Mouse (Mus musculus) mouse embryonic stem cell (cell line): ENCODE results near the gene Wdr24.

Experiments
- in situ Hi-C, 2 experiments: fragments of 300-500 bp; cut with MboI; formaldehyde crosslinking; loops; 1 replicate in 1 of 2; 3 replicates in 1 of 2; pipeline ENCODE4 v1.14.3; 2019 to 2020; ENCODE audit warnings: low sequenced_read_pairs in 2 of 2, low pct_unique_long_range_greater_than_20kb in 1 of 2, mixed read lengths in 1 of 2; ENCODE audit not compliant: unreplicated experiment in 1 of 2

Wdr24 gene

DNA sequence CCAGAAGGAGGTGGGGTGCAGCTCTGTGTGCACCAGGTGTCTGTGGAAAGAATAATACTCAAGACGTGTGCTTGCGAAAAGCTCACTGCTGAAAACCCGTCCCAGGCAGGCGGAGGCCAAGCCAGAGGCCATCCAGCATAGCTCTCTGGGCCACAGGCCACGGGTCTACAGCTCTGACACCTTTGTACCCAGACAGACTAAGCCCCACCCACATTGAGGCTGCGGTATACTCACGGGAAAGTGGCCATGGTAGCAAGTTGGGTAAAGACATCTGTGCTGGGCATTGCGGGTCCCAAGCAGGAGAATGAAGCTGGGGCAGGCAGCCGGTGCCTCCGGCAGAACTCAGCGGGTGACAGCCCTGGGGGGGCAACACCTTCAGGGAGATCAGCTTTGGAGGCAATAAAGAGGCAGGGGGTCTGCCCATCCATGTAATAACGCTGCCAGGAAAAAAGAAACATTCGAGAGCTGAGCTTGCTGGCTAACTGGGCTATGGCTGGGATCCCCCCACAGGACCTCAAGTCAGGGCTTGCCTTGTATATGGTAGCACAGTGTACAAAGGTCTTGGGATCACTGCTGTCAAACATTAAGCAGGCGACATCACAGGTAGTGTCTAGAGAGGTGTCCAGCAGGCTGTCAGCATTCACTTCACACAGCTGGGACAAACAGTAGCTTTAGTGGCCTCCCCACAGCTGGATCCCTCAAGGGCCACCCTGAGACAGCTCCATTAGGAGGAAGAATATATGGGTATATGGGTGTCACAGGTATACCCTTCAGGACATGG lies 16.2 kb downstream of the Wdr24 start:
- in situ Hi-C loops: no loop called here

DNA sequence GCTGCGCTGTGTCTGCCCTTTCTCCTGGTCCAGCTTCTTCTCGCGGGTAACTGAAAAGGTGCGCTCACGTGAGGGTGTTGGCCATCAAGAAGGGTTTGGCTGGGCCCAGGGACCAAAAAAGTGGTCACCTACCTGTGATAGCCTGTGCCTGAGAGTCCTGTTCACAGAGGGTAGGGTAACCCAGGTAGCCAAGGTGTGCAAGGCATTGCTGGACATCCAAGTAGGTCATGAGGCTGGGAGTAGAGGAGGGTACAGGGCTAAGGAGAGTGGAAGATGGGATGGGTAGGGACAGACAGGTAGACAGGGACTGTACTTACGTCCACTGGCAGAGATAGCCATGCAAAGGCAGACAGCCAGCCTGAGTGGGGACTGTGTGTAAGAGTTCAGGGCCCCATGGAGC lies 17.1 kb downstream of the Wdr24 start:
- in situ Hi-C loops: no loop called here

DNA sequence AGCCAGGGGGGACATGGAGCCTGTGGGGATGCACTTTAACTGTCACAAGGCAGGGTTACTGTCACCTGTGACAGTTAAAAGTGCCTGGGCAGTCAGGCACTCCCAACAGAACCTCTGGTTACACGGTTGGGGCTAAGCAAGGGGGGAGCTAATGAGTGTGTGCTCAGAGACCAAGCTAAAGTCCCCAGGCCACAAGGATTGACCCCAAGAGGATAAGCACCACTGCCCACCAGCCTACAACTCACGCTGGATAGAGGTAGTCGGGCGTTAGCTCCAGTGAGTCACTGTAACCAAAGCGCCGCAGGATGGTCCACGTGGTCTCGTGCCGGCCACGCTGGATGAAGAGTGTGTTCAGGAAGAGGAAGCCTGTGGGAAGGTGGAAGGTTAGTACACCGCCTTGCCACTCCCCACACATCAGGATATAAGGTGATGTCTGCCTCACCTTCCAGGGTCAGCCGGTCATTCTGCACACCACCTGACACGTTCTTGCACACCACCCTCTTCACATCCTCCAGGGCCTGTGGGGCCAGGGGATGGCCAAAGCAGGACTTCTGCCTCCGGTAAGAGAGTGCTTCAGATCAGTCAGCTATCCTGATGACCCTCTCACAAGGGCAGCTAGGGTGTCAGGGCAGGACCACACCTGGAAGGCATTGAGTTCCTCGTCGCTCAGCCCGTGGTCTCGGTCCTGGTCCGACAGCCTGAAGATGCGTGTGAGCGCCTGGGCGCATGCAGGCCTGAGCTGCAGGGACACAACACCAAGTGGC lies 17.9 kb downstream of the Wdr24 start, which contains the start of gene Gm20683:
TSS of gene Gm20683 (minus strand) at position 647 of the 764 bp plus-strand sequence.
- in situ Hi-C loops: no loop called here

DNA sequence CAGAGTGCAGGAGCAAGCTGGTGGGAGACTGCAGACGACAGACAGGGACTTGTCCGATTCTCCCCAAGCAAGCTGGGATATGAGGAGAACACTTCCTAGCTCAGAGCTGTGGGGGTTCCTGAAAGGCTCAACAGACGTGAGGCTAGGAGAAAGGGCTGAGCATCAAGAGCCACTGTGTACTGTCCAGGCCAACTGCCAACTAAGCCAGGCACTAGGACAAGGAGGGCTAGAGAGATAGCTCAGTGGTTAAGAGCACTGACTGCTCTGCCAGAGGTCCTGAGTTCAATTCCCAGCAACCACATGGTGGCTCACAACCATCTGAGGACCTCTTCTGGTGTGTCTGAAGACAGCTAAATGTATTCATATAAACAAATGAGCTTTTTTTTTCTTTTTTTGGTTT lies 19.1 kb downstream of the Wdr24 start:
- in situ Hi-C loops: no loop called here

DNA sequence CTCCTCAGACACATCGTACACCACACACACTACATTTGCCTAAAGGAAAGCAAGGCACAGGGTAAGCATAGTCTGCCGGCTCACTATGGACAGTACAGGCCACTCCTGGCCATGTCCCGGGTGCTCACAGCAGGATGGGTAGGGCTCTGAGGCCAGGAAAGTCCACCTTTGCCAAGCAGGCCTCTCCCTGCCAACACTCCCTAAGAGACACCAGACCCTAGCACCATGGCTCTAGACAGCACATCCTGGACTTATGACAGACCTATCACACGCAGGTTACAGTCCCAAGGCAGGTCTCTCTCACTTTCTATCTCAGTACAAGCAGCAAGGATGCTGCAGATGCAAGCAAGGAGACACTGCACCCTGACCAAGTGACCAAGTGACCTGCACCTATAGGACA lies 19.7 kb downstream of the Wdr24 start:
- in situ Hi-C loops: no loop called here

DNA sequence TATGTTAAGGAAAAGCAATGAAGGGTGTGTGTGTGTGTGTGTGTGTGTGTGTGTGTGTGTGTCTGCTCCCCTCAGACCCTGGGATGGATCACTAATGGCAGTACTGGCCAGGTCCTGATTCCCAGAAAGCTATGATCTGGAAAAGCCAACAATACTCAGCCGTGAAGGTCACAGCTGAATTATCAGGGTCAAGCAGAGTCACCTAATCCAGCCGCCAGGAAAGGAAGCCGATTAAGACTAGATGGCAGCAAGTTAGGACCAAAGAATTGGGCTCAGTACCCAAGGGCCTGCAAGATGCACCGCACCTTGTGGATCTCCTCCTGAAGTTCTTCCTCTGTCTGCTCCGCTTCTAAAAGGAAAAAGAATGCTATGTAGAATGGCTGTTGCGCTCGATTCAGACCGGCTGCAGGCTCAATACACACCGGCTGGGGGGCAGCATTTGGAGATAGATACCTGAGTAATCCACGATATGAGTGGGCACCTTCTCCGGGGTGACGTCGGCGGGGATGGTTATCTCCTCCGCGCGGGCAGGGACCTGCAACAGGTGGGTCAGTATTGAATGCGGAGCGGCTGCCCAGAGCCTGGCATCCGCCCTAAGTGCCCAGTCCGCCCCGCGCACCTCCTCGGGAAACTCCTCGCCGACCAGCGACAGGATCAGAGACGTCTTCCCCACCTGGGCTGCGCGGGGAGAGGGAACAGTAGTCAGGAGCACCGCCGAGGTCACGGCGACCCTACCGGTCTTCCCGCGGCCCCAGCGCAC lies 20.4 kb downstream of the Wdr24 start:
- in situ Hi-C loops: no loop called here

DNA sequence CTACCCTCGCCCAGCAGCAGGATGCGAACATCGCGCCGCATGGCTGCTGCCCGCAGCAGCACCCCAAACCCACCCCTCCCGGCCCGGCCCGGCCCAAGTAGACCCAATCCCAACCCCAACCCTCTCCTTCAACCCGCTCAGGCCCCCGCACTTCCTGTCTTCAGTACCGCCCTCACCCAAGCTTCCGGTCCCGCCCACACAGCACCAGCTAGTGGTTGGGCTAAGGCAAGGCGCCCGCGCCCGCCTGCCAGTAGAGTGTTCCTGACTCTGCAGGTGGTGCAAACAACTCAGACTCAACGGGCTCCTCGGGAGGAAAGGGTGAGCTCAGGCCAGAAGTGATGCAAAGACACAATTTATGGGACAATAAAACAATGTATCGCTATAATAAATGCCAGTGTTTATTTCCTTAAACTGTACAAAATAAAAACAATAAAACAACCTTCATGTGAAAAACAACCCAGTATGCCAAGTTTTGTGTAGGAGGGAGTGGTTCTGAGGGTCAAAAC lies 21.0 kb downstream of the Wdr24 start, which contains the start of gene Rhot2:
TSS of gene Rhot2 (minus strand) at position 456 of the 506 bp plus-strand sequence.
- in situ Hi-C loops: no loop called here

DNA sequence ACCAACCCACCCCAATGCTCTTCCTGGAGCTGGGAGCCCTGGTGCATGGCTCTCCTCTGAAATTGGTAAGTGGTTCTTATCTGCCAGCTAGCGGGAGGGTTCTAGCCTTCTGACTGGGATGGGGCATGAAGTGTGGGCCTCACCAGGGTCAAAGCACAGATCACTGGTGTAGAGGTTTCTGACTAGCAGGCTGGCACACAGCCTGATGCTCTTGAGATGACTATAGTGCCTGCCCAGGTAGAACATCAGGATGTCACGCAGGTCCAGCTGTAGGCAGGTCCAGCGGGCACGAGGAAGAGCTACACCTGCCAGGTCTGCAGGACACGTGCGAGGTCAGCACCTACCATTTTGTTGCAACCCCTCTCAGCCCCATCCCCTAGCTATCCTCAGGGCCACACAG lies 36.8 kb downstream of the Wdr24 start:
- in situ Hi-C loops: no loop called here

DNA sequence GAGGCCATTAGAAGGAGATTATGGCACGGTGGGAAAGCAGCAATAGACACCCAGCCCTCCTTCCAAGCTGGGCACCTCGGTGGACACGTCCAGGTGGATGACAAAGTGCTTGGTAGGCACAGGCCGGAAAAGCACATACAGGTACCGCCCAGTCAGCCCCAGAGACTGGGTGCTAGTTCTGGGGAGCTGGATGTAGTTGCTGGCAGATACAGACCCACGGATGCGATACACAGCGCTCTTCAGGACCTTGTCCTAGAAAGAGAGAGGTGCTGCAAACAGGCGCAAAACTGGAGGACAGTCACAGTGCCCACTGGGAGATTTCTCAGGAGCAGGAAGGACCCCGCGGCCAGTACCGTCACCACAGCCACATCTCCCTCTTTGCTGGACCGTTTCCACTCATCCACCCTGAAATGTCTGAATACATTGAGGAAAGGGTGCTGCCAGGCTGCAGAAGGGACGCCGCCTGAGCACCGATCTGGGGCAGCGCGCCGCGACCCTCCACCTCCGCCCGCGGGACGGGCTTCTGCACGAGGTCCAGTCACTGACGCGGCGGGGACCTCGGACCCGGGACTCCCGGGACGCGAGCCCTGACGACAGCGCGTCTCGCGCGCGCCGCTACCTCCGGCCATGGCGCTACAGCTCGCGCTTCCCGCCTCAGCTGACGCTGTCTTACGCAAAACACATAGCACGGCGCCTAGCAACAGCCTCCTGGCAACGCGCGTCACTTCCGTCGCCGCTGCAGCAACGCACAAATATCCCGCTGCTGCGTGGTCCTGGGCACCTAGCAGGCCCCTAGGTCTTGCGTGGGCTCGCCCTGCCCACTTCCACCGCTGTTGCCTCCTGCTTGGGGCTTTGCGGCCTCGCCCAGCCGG lies 37.6 kb downstream of the Wdr24 start, which contains the start of gene Wdr90:
TSS of gene Wdr90 (minus strand) at position 670 of the 872 bp plus-strand sequence.
- in situ Hi-C loops: no loop called here

DNA sequence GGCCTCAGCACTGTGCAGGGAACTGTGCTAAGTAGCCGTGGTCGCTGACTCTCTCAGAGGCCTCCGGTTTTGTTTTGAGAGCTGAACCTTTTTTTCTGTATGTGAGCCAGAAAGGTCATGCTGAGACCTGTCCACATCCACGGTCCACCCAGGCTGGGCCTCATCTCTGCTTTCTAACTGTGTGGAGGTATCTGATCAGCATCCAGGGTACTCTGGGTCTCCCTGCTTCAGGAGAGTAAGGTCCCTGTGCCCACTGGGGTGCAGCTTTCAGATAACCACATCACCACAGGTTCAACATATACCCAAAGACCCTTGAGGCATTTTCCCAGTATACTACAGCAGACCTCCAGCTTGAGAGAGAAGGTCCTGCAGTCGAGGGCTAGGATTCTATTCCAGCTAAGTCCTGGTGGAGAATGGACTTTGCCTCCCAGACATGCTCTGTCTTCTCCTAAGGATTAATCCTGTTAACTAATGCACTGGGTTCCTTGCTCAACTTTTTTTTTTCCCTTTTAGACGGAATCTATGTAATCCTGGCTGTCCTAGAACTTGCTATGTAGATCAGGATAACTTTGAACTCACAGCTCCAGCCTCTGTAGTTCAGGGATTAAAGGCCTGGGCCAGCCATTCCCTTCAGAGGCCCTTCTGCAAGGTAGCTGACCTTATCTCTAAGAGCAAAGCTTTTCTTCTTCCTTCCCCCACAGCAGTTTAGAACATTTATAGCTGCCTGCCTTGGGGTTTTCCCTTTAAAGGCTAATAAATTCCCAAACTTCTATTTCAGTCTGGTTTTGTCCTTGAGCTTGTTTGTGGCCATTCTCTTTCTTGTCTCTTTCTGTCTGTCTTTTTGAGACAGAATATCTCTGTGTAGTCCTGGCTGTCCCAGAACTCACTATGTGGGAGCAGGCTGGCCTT lies 38.5 kb downstream of the Wdr24 start:
- in situ Hi-C loops: no loop called here

DNA sequence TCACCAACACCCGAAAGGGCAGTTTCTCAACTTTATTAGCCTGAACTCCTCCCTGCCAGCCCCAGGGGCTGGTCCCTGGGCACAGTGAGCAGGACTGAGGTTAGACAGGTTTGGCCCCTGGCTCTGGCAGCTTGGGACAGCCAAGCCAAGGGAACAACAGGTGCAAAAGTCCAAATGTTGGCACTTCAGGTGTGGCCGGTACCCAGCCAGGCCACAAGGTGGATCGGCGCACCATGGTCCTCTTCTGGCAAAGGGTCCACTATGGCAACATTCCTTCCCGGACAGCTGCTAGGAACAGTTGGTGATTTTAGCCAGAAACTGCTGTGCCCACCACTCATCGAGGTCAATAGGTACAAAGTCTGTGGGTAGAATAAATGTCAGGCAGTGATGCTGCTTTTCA lies 40.3 kb downstream of the Wdr24 start:
- in situ Hi-C loops: no loop called here

DNA sequence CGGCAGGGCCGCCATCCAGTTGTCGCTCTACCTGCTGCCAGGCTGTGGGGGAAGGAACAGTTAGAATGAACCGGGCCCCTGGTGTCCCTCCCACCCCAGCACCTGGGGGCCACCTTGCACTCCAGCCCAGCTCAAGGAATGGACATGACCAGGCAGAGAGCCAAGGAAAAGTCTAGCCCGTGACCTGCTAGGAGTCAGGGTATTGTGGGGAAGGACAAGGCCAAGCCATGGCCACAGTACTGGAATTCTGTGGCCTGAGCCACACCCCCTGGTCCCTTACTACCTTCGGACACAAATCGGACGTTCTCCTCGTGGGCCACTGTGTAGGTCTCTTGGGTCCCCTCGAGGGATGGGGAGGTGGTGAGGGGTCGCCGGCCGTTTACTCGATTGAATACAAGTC lies 40.9 kb downstream of the Wdr24 start:
- in situ Hi-C loops: no loop called here

DNA sequence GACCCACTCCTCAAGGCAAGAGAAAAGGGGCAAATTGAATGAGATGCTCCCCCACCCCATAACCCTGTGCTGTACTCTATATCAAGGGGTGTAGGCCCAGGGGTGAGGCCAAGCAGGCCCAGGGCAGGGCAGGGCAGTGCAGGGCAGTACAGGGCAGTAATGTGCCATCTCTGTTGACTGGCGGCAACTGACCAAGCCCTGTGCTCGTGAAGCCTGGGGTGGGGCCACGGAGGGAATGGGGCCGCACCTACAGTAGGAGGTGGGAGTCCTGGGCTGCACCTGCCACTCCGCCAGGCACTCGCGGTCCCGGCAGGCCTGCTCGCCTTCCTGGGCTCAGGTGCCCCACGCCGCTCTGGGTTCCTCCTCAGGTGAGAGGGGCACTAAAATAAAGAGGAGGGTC lies 41.9 kb downstream of the Wdr24 start:
- in situ Hi-C loops: no loop called here

DNA sequence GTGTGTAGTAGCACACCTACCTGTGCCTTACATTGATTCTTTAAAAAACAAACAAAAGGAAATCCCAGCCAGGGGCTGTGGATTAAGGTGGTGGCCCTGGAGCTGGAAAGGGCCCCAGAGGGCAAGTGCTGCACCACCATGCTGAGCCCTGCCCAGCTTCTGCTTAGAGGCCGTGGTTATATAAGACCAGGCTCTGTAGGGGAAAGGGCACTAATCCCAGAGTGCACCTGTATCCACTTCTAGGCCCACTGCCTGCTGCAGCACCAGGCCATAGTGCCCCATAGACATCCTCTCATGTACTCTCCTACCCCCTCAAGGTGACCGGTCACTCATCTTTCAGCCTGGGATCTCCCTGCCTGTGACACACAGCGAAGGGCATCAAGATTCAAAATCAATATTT lies 42.7 kb downstream of the Wdr24 start:
- in situ Hi-C loops: no loop called here

DNA sequence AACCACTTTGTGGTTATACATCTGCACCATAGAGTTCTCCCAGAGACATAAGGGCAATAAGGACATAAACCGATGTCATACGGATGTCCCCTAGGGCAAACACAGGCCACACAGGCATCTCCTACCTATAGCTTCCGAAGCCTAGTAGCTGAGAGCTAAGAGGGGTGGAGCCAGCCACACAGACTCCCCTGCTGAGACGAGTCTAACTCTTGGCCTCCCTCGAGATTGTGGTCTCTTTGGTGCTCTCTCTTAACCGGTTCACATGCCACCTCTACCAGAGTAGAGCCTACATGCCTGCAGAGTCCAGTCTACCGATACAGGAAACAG lies 44.0 kb downstream of the Wdr24 start:
- in situ Hi-C loops: no loop called here

DNA sequence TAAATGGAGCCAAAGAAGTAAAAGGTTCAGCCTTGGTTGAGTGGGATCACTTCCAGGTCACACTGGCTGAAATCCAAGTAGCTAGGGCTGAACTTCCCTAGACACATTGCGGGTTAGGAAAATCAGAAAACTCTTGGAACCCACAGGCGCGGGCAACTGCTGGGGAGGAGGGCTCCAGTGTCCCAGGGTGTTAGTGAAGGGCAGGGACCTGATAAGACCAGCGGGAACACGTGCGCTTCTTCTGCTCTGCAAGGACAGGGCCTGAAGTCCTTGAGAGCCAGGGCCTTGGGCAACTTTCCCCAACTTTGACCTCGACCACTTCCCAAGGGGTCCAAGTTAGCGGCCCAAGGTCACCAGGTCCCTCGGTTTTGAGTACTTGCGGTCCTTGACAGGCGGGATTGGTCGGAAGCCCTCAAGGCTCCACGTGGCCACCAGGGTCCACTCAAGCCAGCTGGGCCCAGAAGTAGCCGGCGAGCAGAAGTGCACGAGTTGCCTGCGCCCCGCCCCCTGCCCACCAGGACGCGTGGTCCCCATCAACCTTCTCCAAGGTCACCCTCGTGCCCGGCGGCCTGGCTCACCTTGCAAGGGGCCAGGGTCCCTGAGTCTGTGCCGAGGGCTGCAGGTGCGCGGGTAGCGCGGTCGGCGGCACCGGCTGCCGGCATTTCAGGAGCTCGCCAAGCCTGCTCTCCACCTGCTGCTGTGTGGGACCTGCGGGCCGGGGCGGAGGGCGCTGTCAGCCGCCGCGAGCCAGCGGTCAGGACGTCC lies 44.6 kb downstream of the Wdr24 start:
- in situ Hi-C loops: no loop called here
